Mouse (Mus musculus) hindbrain, embryonic 11.5 days (tissue): Measurements from ENCODE around the gene Cbx4. TPM values are rescaled to one million over a fixed set of nuclear protein-coding genes. Genes with fewer than 3 reads are reported as not detected.
A peak's percentile ranks its signal among the peaks of the same experiment; 100 is the strongest.

ENCODE experiments used
- ATAC-seq: fragments of 200-750 bp; cut with Nextera tagmentation; 2 replicates; pipeline ENCODE4 v1.8.0; 2017; ENCODE audit warnings: mild to moderate bottlenecking, moderate TSS enrichment, moderate library complexity; ENCODE audit not compliant: low FRiP score
- DNase-seq: peaks from one replicate; pipeline ENCODE4 v3.0.0-alpha.2; 2015; ENCODE audit warnings: low spot score
- H3K27ac ChIP-seq: fragments of 300-500 bp; sonication (generic); 2 replicates; pipeline ENCODE4 v1.5.1; 2014; ENCODE audit warnings: mild to moderate bottlenecking, low read depth, low read length
- H3K27me3 ChIP-seq: fragments of 300-500 bp; sonication (generic); 2 replicates; pipeline ENCODE4 v1.6.1; 2014; ENCODE audit warnings: mild to moderate bottlenecking, low read length, moderate library complexity, mixed read lengths; ENCODE audit not compliant: control insufficient read depth, insufficient read depth
- H3K36me3 ChIP-seq: fragments of 300-500 bp; sonication (generic); 2 replicates; pipeline ENCODE4 v1.6.1; 2014; ENCODE audit warnings: mild to moderate bottlenecking, low read length, moderate library complexity, mixed read lengths; ENCODE audit not compliant: control insufficient read depth, insufficient read depth
- H3K4me1 ChIP-seq: fragments of 300-500 bp; sonication (generic); replicated peaks from 2 replicates; pipeline ENCODE4 v1.6.1; 2014; ENCODE audit warnings: low read length, mixed read lengths; ENCODE audit not compliant: control insufficient read depth, insufficient read depth
- H3K4me2 ChIP-seq: fragments of 300-500 bp; sonication (generic); replicated peaks from 2 replicates; pipeline ENCODE4 v1.6.1; 2014; ENCODE audit warnings: mild to moderate bottlenecking, low read depth, low read length
- H3K4me3 ChIP-seq: fragments of 300-500 bp; sonication (generic); 2 replicates; pipeline ENCODE4 v1.5.1; 2014; ENCODE audit warnings: low read depth, low read length
- H3K9ac ChIP-seq: fragments of 300-500 bp; sonication (generic); 2 replicates; pipeline ENCODE4 v1.6.1; 2014; ENCODE audit warnings: low read depth, low read length
- H3K9me3 ChIP-seq: fragments of 300-500 bp; sonication (generic); 2 replicates; pipeline ENCODE4 v1.6.1; 2016; ENCODE audit warnings: low read length; ENCODE audit not compliant: control insufficient read depth
- WGBS: fragments of 180-500 bp; shearing (Covaris S2); extraction: QIAGEN DNeasy Blood & Tissue Kit; methylation state at CpG from one replicate; pipeline ENCODE4 v1.1.7; 2014; 5-methylcytosine and 5-hydroxymethylcytosine counted together
- polyA plus RNA-seq: library from polyadenylated mRNA; unstranded; fragments of >200 nt; fragmentation: Nextera tagmentation; extraction: Ambion mirVana; gene quantifications from 2 replicates; pipeline ENCODE4 v1.2.1, GENCODE M21; 2014

Cbx4 gene
- polyA plus RNA-seq, 1 experiment from 2014 or later, result 5.4 TPM

GRCm38 (mm10) chr11:119127686-119128473, 41.9 kb upstream of the Cbx4 start:
- Histone ChIP-seq H3K9ac (no peak overlapping the region), H3K4me2 (no peak overlapping the region), H3K27me3 (peaks cover 3% of the 10 kb centered on the region; the same call in 1 of the 2 replicates), H3K36me3 (no peaks in the 10 kb centered on the region), H3K4me3 (no peak overlapping the region), H3K27ac (no peak overlapping the region), H3K4me1 (peaks cover 17% of the 10 kb centered on the region), H3K9me3 (no peaks in the 10 kb centered on the region)
- ATAC-seq (no peak), DNase-seq (no peak)
- 66% methylated on average over 9 of the region's 9 CpGs for WGBS

GRCm38 (mm10) chr11:119127147-119127546, 41.1 kb upstream of the Cbx4 start:
- Histone ChIP-seq H3K4me3 (no peak overlapping the region), H3K27ac (no peak overlapping the region), H3K9me3 (no peaks in the 10 kb centered on the region), H3K36me3 (no peaks in the 10 kb centered on the region), H3K27me3 (peaks cover 3% of the 10 kb centered on the region; the same call in 1 of the 2 replicates), H3K4me2 (no peak overlapping the region), H3K9ac (no peak overlapping the region), H3K4me1 (peaks cover 20% of the 10 kb centered on the region)
- ATAC-seq (no peak), DNase-seq (no peak)
- 33% methylated on average over 12 of the region's 12 CpGs for WGBS

- no peaks in the 10 kb centered on the region for H3K36me3 ChIP-seq
- peaks cover 20% of the 10 kb centered on the region for H3K4me1 ChIP-seq
- no peak overlapping the region for H3K4me2 ChIP-seq
- H3K4me3 ChIP-seq, result no peak overlapping the region
- peak overlapping the region; percentile 43 for H3K27ac ChIP-seq
- no peak overlapping the region for H3K9ac ChIP-seq
- WGBS, result 31% methylated on average over 23 of the region's 23 CpGs
- ATAC-seq (no peak), DNase-seq (peak; percentile 58)
- peaks cover 3% of the 10 kb centered on the region; the same call in 1 of the 2 replicates for H3K27me3 ChIP-seq
- no peaks in the 10 kb centered on the region for H3K9me3 ChIP-seq
These were observed 40.2 kb upstream of the Cbx4 start for GRCm38 (mm10) chr11:119125929-119126861.

- H3K4me3 ChIP-seq, result no peak overlapping the region
- no peak overlapping the region for H3K27ac ChIP-seq
- no peak overlapping the region for H3K9ac ChIP-seq
- H3K9me3 ChIP-seq, result no peaks in the 10 kb centered on the region
- peaks cover 20% of the 10 kb centered on the region for H3K4me1 ChIP-seq
- H3K36me3 ChIP-seq, result no peaks in the 10 kb centered on the region
- 92% methylated on average over 6 of the region's 6 CpGs for WGBS
- peaks cover 3% of the 10 kb centered on the region; the same call in 1 of the 2 replicates for H3K27me3 ChIP-seq
- no peak for ATAC-seq
- no peak for DNase-seq
- no peak overlapping the region for H3K4me2 ChIP-seq
These were observed 38.5 kb upstream of the Cbx4 start for GRCm38 (mm10) chr11:119124536-119124935.

- 83% methylated on average over 5 of the region's 5 CpGs for WGBS
- no peaks in the 10 kb centered on the region for H3K36me3 ChIP-seq
- H3K4me2 ChIP-seq, result no peak overlapping the region
- H3K4me3 ChIP-seq, result no peak overlapping the region
- H3K27me3 ChIP-seq, result peaks cover 3% of the 10 kb centered on the region; the same call in 1 of the 2 replicates
- H3K4me1 ChIP-seq, result peaks cover 17% of the 10 kb centered on the region
- ATAC-seq (no peak), DNase-seq (no peak)
- no peak overlapping the region for H3K27ac ChIP-seq
- no peak overlapping the region for H3K9ac ChIP-seq
- no peaks in the 10 kb centered on the region for H3K9me3 ChIP-seq
These were observed 37.7 kb upstream of the Cbx4 start for GRCm38 (mm10) chr11:119123522-119124319.

GRCm38 (mm10) chr11:119122396-119122795, 36.4 kb upstream of the Cbx4 start:
- no peak overlapping the region for H3K9ac ChIP-seq
- H3K27me3 ChIP-seq, result no peaks in the 10 kb centered on the region
- H3K4me3 ChIP-seq, result no peak overlapping the region
- no peak for DNase-seq
- H3K36me3 ChIP-seq, result no peaks in the 10 kb centered on the region
- no peak overlapping the region for H3K4me2 ChIP-seq
- H3K9me3 ChIP-seq, result no peaks in the 10 kb centered on the region
- 79% methylated on average over 5 of the region's 5 CpGs for WGBS
- no peak for ATAC-seq
- peaks cover 15% of the 10 kb centered on the region for H3K4me1 ChIP-seq
- H3K27ac ChIP-seq, result no peak overlapping the region

GRCm38 (mm10) chr11:119118905-119119304, 32.9 kb upstream of the Cbx4 start:
- H3K9ac ChIP-seq, result no peak overlapping the region
- no peaks in the 10 kb centered on the region for H3K27me3 ChIP-seq

GRCm38 (mm10) chr11:119117945-119118344, 31.9 kb upstream of the Cbx4 start:
- no peak for ATAC-seq
- H3K27me3 ChIP-seq, result no peaks in the 10 kb centered on the region

More at GRCm38 (mm10) chr11:119118905-119119304, 32.9 kb upstream of the Cbx4 start:
- DNase-seq, result no peak
- Histone ChIP-seq H3K4me3 (no peak overlapping the region), H3K36me3 (no peaks in the 10 kb centered on the region), H3K9me3 (no peaks in the 10 kb centered on the region), H3K27ac (no peak overlapping the region), H3K4me1 (0 out of 2 replicates have a peak, but pooled peaks cover 5% of the 10 kb centered on the region), H3K4me2 (no peak overlapping the region)
- 30% methylated on average over 6 of the region's 7 CpGs for WGBS
- no peak for ATAC-seq

More at GRCm38 (mm10) chr11:119117945-119118344, 31.9 kb upstream of the Cbx4 start:
- DNase-seq, result no peak
- no peak overlapping the region for H3K9ac ChIP-seq
- H3K4me2 ChIP-seq, result no peak overlapping the region
- WGBS, result 41% methylated on average over 7 of the region's 7 CpGs
- H3K9me3 ChIP-seq, result no peaks in the 10 kb centered on the region
- H3K27ac ChIP-seq, result no peak overlapping the region
- 0 out of 2 replicates have a peak, but pooled peaks cover 5% of the 10 kb centered on the region for H3K4me1 ChIP-seq
- H3K36me3 ChIP-seq, result no peaks in the 10 kb centered on the region
- H3K4me3 ChIP-seq, result no peak overlapping the region
